Mouse (Mus musculus) ES-E14 (cell line): ENCODE measurements at regions not wholly inside any gene's neighbourhood (a gene's known extent, or its start where the extent isn't known, plus 50 kb on each side); places are given as distances from the start of the nearest gene placed in this dataset.
A peak's percentile ranks its signal among the peaks of the same experiment; 100 is the strongest.

Source experiments
- CHD2 ChIP-seq: IDR thresholded peaks from 2 replicates; pipeline ENCODE4 v1.6.1; 2014; ENCODE audit warnings: mild to moderate bottlenecking, low read depth, low read length, inconsistent platforms
- HCFC1 ChIP-seq: IDR thresholded peaks from 2 replicates; pipeline ENCODE4 v1.6.1; 2012; ENCODE audit warnings: low read length, inconsistent platforms, borderline replicate concordance; ENCODE audit not compliant: insufficient read depth
- MAFK ChIP-seq: IDR thresholded peaks from 2 replicates; pipeline ENCODE4 v1.6.1; 2014; ENCODE audit warnings: mild to moderate bottlenecking, low read depth, low read length, inconsistent platforms; ENCODE audit not compliant: insufficient read depth
- ZC3H11A ChIP-seq: IDR thresholded peaks from 2 replicates; pipeline ENCODE4 v1.6.1; 2012; ENCODE audit warnings: low read depth, mild to moderate bottlenecking, inconsistent platforms, low read length, borderline replicate concordance
- ZNF384 ChIP-seq: IDR thresholded peaks from 2 replicates; pipeline ENCODE4 v1.6.1; 2012; ENCODE audit warnings: low read depth, low read length, inconsistent platforms

- no peak for TF ChIP-seq MAFK
- TF ChIP-seq ZC3H11A: peak; percentile 73
- TF ChIP-seq ZNF384: no peak
- no peak for TF ChIP-seq CHD2
- TF ChIP-seq HCFC1: no peak
These were observed 207.5 kb downstream of the C1d start for GRCm38 (mm10) chr11:17464875-17465274.
